Mouse (Mus musculus) myocyte (in vitro differentiated cells): ENCODE data around the gene Ric1. TPM values are rescaled to one million over a fixed set of nuclear protein-coding genes. Genes with fewer than 3 reads are reported as not detected.

Experiments
- H3K27me3 ChIP-seq: one replicate; pipeline ENCODE4 v1.6.1; 2011; ENCODE audit not compliant: control insufficient read depth, insufficient read depth, insufficient read length
- H3K36me3 ChIP-seq: one replicate; pipeline ENCODE4 v1.6.1; 2011; ENCODE audit not compliant: control insufficient read depth, insufficient read depth
- H3K4me2 ChIP-seq: one replicate; pipeline ENCODE4 v1.6.1; 2011; ENCODE audit warnings: low read depth, control low read depth
- H3K4me3 ChIP-seq: one replicate; pipeline ENCODE4 v1.5.1; 2011; ENCODE audit warnings: mild to moderate bottlenecking, control low read depth, moderate library complexity
- H3K79me2 ChIP-seq: one replicate; pipeline ENCODE4 v1.6.1; 2011; ENCODE audit not compliant: control insufficient read depth, insufficient read depth
- H3ac ChIP-seq: one replicate; pipeline ENCODE4 v1.6.1; 2011; ENCODE audit not compliant: control insufficient read depth, insufficient read length
- CEBPB ChIP-seq: IDR thresholded peaks from 2 replicates; pipeline ENCODE4 v1.6.1; 2011; ENCODE audit warnings: mild to moderate bottlenecking, moderate library complexity; ENCODE audit not compliant: poor library complexity, insufficient read depth, severe bottlenecking
- E2F4 ChIP-seq: IDR thresholded peaks from one replicate; pipeline ENCODE4 v1.6.1; 2011; ENCODE audit warnings: mild to moderate bottlenecking, control low read depth, moderate library complexity; ENCODE audit not compliant: insufficient read depth
- MAX ChIP-seq: IDR thresholded peaks from one replicate; pipeline ENCODE4 v1.6.1; 2011; ENCODE audit warnings: low read depth, mild to moderate bottlenecking, control low read depth
- MYOD1 ChIP-seq, 3 experiments: IDR thresholded peaks; one replicate each; pipeline ENCODE4 v1.6.1; 2011; ENCODE audit warnings: control low read depth in 2 of 3, low read depth in 2 of 3, mild to moderate bottlenecking in 2 of 3, moderate library complexity in 1 of 3; ENCODE audit not compliant: insufficient read length in 2 of 3, control insufficient read depth in 1 of 3
- MYOG ChIP-seq, 3 experiments: IDR thresholded peaks; one replicate each; pipeline ENCODE4 v1.6.1; 2011; ENCODE audit warnings: control low read depth in 2 of 3, low read depth in 2 of 3, mild to moderate bottlenecking in 2 of 3; ENCODE audit not compliant: insufficient read length in 2 of 3, control insufficient read depth in 1 of 3, insufficient read depth in 1 of 3
- POLR2A ChIP-seq: IDR thresholded peaks from one replicate; pipeline ENCODE4 v1.6.1; 2011; ENCODE audit warnings: low read depth, mild to moderate bottlenecking, control low read depth, moderate library complexity; ENCODE audit not compliant: insufficient read length
- POLR2AphosphoS2 ChIP-seq: IDR thresholded peaks from one replicate; pipeline ENCODE4 v1.6.1; 2011; ENCODE audit warnings: low read depth, control low read depth; ENCODE audit not compliant: insufficient read length
- REST ChIP-seq: IDR thresholded peaks from one replicate; pipeline ENCODE4 v1.6.1; 2011; ENCODE audit warnings: mild to moderate bottlenecking, control low read depth, moderate library complexity; ENCODE audit not compliant: insufficient read depth, insufficient read length
- SRF ChIP-seq: IDR thresholded peaks from one replicate; pipeline ENCODE4 v1.6.1; 2011; ENCODE audit warnings: low read depth; ENCODE audit not compliant: control insufficient read depth, insufficient read length
- TCF12 ChIP-seq: IDR thresholded peaks from one replicate; pipeline ENCODE4 v1.6.1; 2011; ENCODE audit warnings: mild to moderate bottlenecking, control low read depth; ENCODE audit not compliant: poor library complexity, insufficient read depth, severe bottlenecking
- TCF3 ChIP-seq: IDR thresholded peaks from one replicate; pipeline ENCODE4 v1.6.1; 2011; ENCODE audit warnings: low read depth, control low read depth; ENCODE audit not compliant: insufficient read length
- USF1 ChIP-seq: IDR thresholded peaks from one replicate; pipeline ENCODE4 v1.6.1; 2011; ENCODE audit warnings: low read depth, mild to moderate bottlenecking, control low read depth, moderate library complexity
- polyA plus RNA-seq: library from polyadenylated mRNA; unstranded; fragments of >200 nt; fragmentation: generic; extraction: Trizol; gene quantifications from one replicate; pipeline ENCODE4 v1.2.1, GENCODE M21; 2012; ENCODE audit warnings: missing spikeins

The Ric1 gene
- polyA plus RNA-seq, 1 experiment: 7.2 TPM

- no peak overlapping the region for H3ac ChIP-seq
Observed at GRCm38 (mm10) chr19:29596276-29596675, 74.2 kb downstream of the Ric1 start.

GRCm38 (mm10) chr19:29596985-29597384 is 74.9 kb downstream of the Ric1 start:
- Histone ChIP-seq H3K79me2 (no peaks in the 10 kb centered on the region), H3ac (no peak overlapping the region), H3K4me3 (no peak overlapping the region), H3K36me3 (peaks cover 28% of the 10 kb centered on the region), H3K4me2 (no peak overlapping the region), H3K27me3 (no peaks in the 10 kb centered on the region)
- TF ChIP-seq E2F4 (no peak), MYOD1 (IDR thresholded peaks at IDR 0.05; ENCODE audit: control insufficient read depth in 1 of 3, insufficient read length in 2 of 3, low read depth in 2 of 3) (no peak), TCF12 (no peak), USF1 (no peak), MAX (no peak), REST (no peak), CEBPB (no peak), POLR2A (no peak), TCF3 (no peak), SRF (no peak), MYOG (IDR thresholded peaks at IDR 0.05; ENCODE audit: control insufficient read depth in 1 of 3, insufficient read depth in 1 of 3, insufficient read length in 2 of 3, low read depth in 2 of 3) (no peak), POLR2AphosphoS2 (no peak)

More at GRCm38 (mm10) chr19:29596276-29596675, 74.2 kb downstream of the Ric1 start:
- Histone ChIP-seq H3K79me2 (no peaks in the 10 kb centered on the region), H3K27me3 (no peaks in the 10 kb centered on the region), H3K36me3 (peaks cover 28% of the 10 kb centered on the region), H3K4me3 (no peak overlapping the region), H3K4me2 (no peak overlapping the region)
- no peak for TF ChIP-seq TCF3
- no peak for TF ChIP-seq USF1
- no peak for TF ChIP-seq SRF
- no peak for TF ChIP-seq CEBPB
- TF ChIP-seq MYOD1 (IDR thresholded peaks at IDR 0.05; ENCODE audit: control insufficient read depth in 1 of 3, insufficient read length in 2 of 3, low read depth in 2 of 3): no peak
- TF ChIP-seq MAX: no peak
- TF ChIP-seq REST: no peak
- TF ChIP-seq TCF12: no peak
- no peak for TF ChIP-seq E2F4
- no peak for TF ChIP-seq MYOG (IDR thresholded peaks at IDR 0.05; ENCODE audit: control insufficient read depth in 1 of 3, insufficient read depth in 1 of 3, insufficient read length in 2 of 3, low read depth in 2 of 3)

- Histone ChIP-seq H3K36me3 (peaks cover 34% of the 10 kb centered on the region), H3K27me3 (no peaks in the 10 kb centered on the region), H3K4me2 (no peak overlapping the region), H3K79me2 (no peaks in the 10 kb centered on the region), H3K4me3 (no peak overlapping the region), H3ac (no peak overlapping the region)
- TF ChIP-seq TCF12 (no peak), SRF (no peak), E2F4 (no peak), REST (no peak), TCF3 (no peak), MAX (no peak), POLR2AphosphoS2 (no peak), CEBPB (no peak)
Observed at GRCm38 (mm10) chr19:29598981-29599380, 76.9 kb downstream of the Ric1 start.

- no peak for TF ChIP-seq TCF3
- no peak for TF ChIP-seq TCF12
- TF ChIP-seq MYOG (IDR thresholded peaks at IDR 0.05; ENCODE audit: control insufficient read depth in 1 of 3, insufficient read depth in 1 of 3, insufficient read length in 2 of 3, low read depth in 2 of 3): no peak
- TF ChIP-seq USF1: no peak
- no peak for TF ChIP-seq MAX
- TF ChIP-seq POLR2AphosphoS2: no peak
- no peak for TF ChIP-seq POLR2A
- no peak for TF ChIP-seq E2F4
- TF ChIP-seq CEBPB: no peak
- no peak for TF ChIP-seq REST
- no peak for TF ChIP-seq SRF
- no peak for TF ChIP-seq MYOD1 (IDR thresholded peaks at IDR 0.05; ENCODE audit: control insufficient read depth in 1 of 3, insufficient read length in 2 of 3, low read depth in 2 of 3)
- H3K4me2 ChIP-seq: no peak overlapping the region
- no peaks in the 10 kb centered on the region for H3K79me2 ChIP-seq
- peaks cover 34% of the 10 kb centered on the region for H3K36me3 ChIP-seq
- H3K27me3 ChIP-seq: no peaks in the 10 kb centered on the region
- H3ac ChIP-seq: no peak overlapping the region
- H3K4me3 ChIP-seq: no peak overlapping the region
Observed at GRCm38 (mm10) chr19:29603548-29604353, 81.7 kb downstream of the Ric1 start.
